Mouse (Mus musculus) stomach, postnatal 0 days (tissue): ENCODE measurements around the gene Lrrc8d.

Source experiments
- CTCF ChIP-seq: IDR thresholded peaks from 2 replicates; pipeline ENCODE4 v1.5.1; 2016; ENCODE audit warnings: antibody characterized with exemption, low read depth, mild to moderate bottlenecking, moderate library complexity
- EP300 ChIP-seq: optimal IDR thresholded peaks from 2 replicates; pipeline ENCODE3; 2016; ENCODE audit warnings: antibody characterized with exemption

DNA sequence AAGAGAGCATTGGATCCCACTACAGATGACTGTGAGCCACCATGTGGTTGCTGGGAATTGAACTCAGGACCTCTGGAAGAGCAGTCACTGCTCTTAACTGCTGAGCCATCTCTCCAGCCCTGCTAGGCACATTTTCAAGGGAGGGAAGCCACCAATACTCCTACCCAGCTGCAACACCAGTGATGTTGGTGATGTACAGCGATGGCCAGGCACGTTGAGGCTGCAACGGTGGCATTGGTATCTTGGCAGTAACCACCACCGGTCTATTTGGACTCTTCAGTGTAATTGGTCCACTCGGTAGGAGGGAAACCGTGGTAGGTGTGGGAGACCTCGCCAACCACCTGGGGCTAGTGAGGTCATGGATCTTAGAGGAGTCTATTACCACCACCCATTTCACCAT lies 170.0 kb downstream of the Lrrc8d start:
- no peak for TF ChIP-seq CTCF
- TF ChIP-seq EP300 = no peak
